Mouse (Mus musculus): Measurements from ENCODE around the gene Dnajb2. TPM values are rescaled to one million over a fixed set of nuclear protein-coding genes. Genes with fewer than 3 reads are reported as not detected.
A peak's percentile ranks its signal among the peaks of the same experiment; 100 is the strongest.

Dnajb2 gene
- total and polyA plus RNA-seq, 2 experiments from 2014 or later: 34.9 to 35.0 TPM

DNA sequence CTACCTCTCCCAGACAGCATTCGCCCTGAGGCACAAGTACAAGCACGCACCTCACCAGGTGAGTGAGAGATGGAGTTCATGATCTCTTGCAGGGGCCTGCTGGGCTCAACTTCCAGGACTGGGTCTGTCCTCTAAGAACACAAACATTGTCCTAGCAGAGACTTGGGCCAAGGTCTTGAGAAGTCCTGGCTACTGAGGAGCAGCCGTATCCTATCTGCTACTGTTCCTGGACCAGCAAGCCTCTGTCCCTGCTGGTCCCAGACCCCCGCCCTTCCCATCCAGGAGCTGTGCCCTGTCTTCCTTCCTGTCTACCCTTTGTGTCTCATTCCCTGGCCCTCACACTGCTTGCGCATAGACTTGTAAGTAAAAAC lies 57.1 kb downstream of the Dnajb2 start:
- DNase-seq (ENCODE audit: low spot score) (no peak), ATAC-seq (ENCODE audit: insufficient read depth, low read depth) (no peak)
- no peak overlapping the region for H3K9ac ChIP-seq (replicated peaks; ENCODE audit: low read depth, low read length)
- H3K4me2 ChIP-seq (ENCODE audit: low read depth, low read length): no peak overlapping the region
- no peaks in the 10 kb centered on the region for H3K36me3 ChIP-seq (replicated peaks; ENCODE audit: control insufficient read depth, insufficient read depth, low read length)
- H3K27ac ChIP-seq (ENCODE audit: low read depth): peak overlapping the region; percentile 40
- no peaks in the 10 kb centered on the region for H3K4me1 ChIP-seq (ENCODE audit: control insufficient read depth, insufficient read depth)
- TF ChIP-seq EP300 (IDR thresholded peaks at IDR 0.05; ENCODE audit: low read depth): no peak
- TF ChIP-seq CTCF (IDR thresholded peaks at IDR 0.05; ENCODE audit: low read depth): no peak
- no peak overlapping the region for H3K4me3 ChIP-seq (ENCODE audit: low read depth, low read length)
- H3K27me3 ChIP-seq (ENCODE audit: control insufficient read depth, insufficient read depth, low read length): no peaks in the 10 kb centered on the region
- H3K9me3 ChIP-seq (replicated peaks; ENCODE audit: control insufficient read depth, low read length): no peaks in the 10 kb centered on the region
- WGBS: 70% methylated on average over 5 of the region's 5 CpGs

DNA sequence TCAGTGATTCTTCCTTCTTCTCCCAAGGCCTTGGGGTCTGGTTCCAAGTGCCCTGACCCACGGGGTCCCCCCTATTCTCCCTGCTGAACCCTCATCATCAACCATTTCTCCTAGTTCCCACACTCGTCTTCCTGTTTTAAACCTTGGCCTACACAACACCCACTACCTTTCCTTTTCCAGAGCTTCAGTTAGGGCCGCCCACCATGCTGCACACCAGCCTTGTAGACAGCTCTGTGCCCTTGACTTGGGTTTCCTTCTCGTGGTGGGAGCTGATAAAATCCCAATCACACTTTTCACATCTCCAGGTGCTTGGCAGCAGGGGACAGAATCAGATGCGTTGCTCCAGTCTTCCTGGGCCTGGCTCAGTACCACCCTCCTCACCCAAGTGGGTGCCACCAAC lies 58.1 kb downstream of the Dnajb2 start:
- WGBS: 73% methylated on average over 5 of the region's 5 CpGs
- ATAC-seq (ENCODE audit: insufficient read depth, low read depth) (no peak), DNase-seq (ENCODE audit: low spot score) (no peak)
- H3K4me2 ChIP-seq (ENCODE audit: low read depth, low read length): no peak overlapping the region
- H3K9ac ChIP-seq (replicated peaks; ENCODE audit: low read depth, low read length): no peak overlapping the region
- no peaks in the 10 kb centered on the region for H3K36me3 ChIP-seq (replicated peaks; ENCODE audit: control insufficient read depth, insufficient read depth, low read length)
- H3K9me3 ChIP-seq (replicated peaks; ENCODE audit: control insufficient read depth, low read length): no peaks in the 10 kb centered on the region
- no peaks in the 10 kb centered on the region for H3K27me3 ChIP-seq (ENCODE audit: control insufficient read depth, insufficient read depth, low read length)
- TF ChIP-seq EP300 (IDR thresholded peaks at IDR 0.05; ENCODE audit: low read depth): no peak
- TF ChIP-seq CTCF (IDR thresholded peaks at IDR 0.05; ENCODE audit: low read depth): no peak
- H3K27ac ChIP-seq (ENCODE audit: low read depth): no peak overlapping the region
- no peaks in the 10 kb centered on the region for H3K4me1 ChIP-seq (ENCODE audit: control insufficient read depth, insufficient read depth)
- H3K4me3 ChIP-seq (ENCODE audit: low read depth, low read length): no peak overlapping the region

Small RNAs within 50 kb of the gene (microRNA-seq; reads per million reads assigned to microRNA genes)
- gene Gm27943: not detected

Other genes starting within 250 kb of the Dnajb2 start
- gene Nhej1, start 111.2 kb upstream of the Dnajb2 start, total RNA-seq (2014; rRNA removed; ENCODE audit: low replicate concordance): 1.2 and 8.4 TPM in 2 replicates
- 6.1 TPM in 2 replicates for gene Nhej1, start 111.2 kb upstream of the Dnajb2 start, polyA plus RNA-seq (2015; fragmentation: Nextera tagmentation; extraction: Ambion mirVana)
- gene Slc23a3, start 102.5 kb upstream of the Dnajb2 start, total RNA-seq (2014; rRNA removed; ENCODE audit: low replicate concordance): 0.73 and 4.0 TPM in 2 replicates
- 1.3 and 2.1 TPM in 2 replicates for gene Slc23a3, start 102.5 kb upstream of the Dnajb2 start, polyA plus RNA-seq (2015; fragmentation: Nextera tagmentation; extraction: Ambion mirVana)
- gene Cnppd1, start 93.7 kb upstream of the Dnajb2 start, total RNA-seq (2014; rRNA removed; ENCODE audit: low replicate concordance): 66.7 and 83.6 TPM in 2 replicates
- 30.2 and 31.2 TPM in 2 replicates for gene Cnppd1, start 93.7 kb upstream of the Dnajb2 start, polyA plus RNA-seq (2015; fragmentation: Nextera tagmentation; extraction: Ambion mirVana)
- 49.7 and 50.9 TPM in 2 replicates for gene Retreg2, start 93.6 kb upstream of the Dnajb2 start, total RNA-seq (2014; rRNA removed; ENCODE audit: low replicate concordance)
- 19.4 and 23.7 TPM in 2 replicates for gene Retreg2, start 93.6 kb upstream of the Dnajb2 start, polyA plus RNA-seq (2015; fragmentation: Nextera tagmentation; extraction: Ambion mirVana)
- 33.1 and 67.1 TPM in 2 replicates for gene Zfand2b, start 67.8 kb upstream of the Dnajb2 start, total RNA-seq (2014; rRNA removed; ENCODE audit: low replicate concordance)
- 26.1 and 28.7 TPM in 2 replicates for gene Zfand2b, start 67.8 kb upstream of the Dnajb2 start, polyA plus RNA-seq (2015; fragmentation: Nextera tagmentation; extraction: Ambion mirVana)
- 22.0 and 36.0 TPM in 2 replicates for gene Abcb6, start 56.0 kb upstream of the Dnajb2 start, total RNA-seq (2014; rRNA removed; ENCODE audit: low replicate concordance)
- 15.9 and 17.6 TPM in 2 replicates for gene Abcb6, start 56.0 kb upstream of the Dnajb2 start, polyA plus RNA-seq (2015; fragmentation: Nextera tagmentation; extraction: Ambion mirVana)
- 19.4 and 20.6 TPM in 2 replicates for gene Ankzf1, start 44.3 kb upstream of the Dnajb2 start, total RNA-seq (2014; rRNA removed; ENCODE audit: low replicate concordance)
- 11.6 and 14.5 TPM in 2 replicates for gene Ankzf1, start 44.3 kb upstream of the Dnajb2 start, polyA plus RNA-seq (2015; fragmentation: Nextera tagmentation; extraction: Ambion mirVana)
- 64.2 and 99.6 TPM in 2 replicates for gene Atg9a, start 44.2 kb upstream of the Dnajb2 start, total RNA-seq (2014; rRNA removed; ENCODE audit: low replicate concordance)
- 28.5 and 29.6 TPM in 2 replicates for gene Atg9a, start 44.2 kb upstream of the Dnajb2 start, polyA plus RNA-seq (2015; fragmentation: Nextera tagmentation; extraction: Ambion mirVana)
- 9.8 and 11.3 TPM in 2 replicates for gene Glb1l, start 25.6 kb upstream of the Dnajb2 start, total RNA-seq (2014; rRNA removed; ENCODE audit: low replicate concordance)
- gene Glb1l, start 25.6 kb upstream of the Dnajb2 start, polyA plus RNA-seq (2015; fragmentation: Nextera tagmentation; extraction: Ambion mirVana): 3.6 and 3.8 TPM in 2 replicates
- gene Stk16, start 25.6 kb upstream of the Dnajb2 start, total RNA-seq (2014; rRNA removed; ENCODE audit: low replicate concordance): 75.9 and 90.1 TPM in 2 replicates
- gene Stk16, start 25.6 kb upstream of the Dnajb2 start, polyA plus RNA-seq (2015; fragmentation: Nextera tagmentation; extraction: Ambion mirVana): 57.4 and 62.5 TPM in 2 replicates
- 179 and 227 TPM in 2 replicates for gene Tuba4a, start 16.5 kb upstream of the Dnajb2 start, total RNA-seq (2014; rRNA removed; ENCODE audit: low replicate concordance)
- gene Tuba4a, start 16.5 kb upstream of the Dnajb2 start, polyA plus RNA-seq (2015; fragmentation: Nextera tagmentation; extraction: Ambion mirVana): 114 and 142 TPM in 2 replicates
- not detected in 2 replicates for gene A630095N17Rik, start 4.3 kb upstream of the Dnajb2 start, total RNA-seq (2014; rRNA removed; ENCODE audit: low replicate concordance)
- not detected in 2 replicates for gene A630095N17Rik, start 4.3 kb upstream of the Dnajb2 start, polyA plus RNA-seq (2015; fragmentation: Nextera tagmentation; extraction: Ambion mirVana)
- 0.04 and 0.15 TPM in 2 replicates for gene Ptprn, start 28.1 kb downstream of the Dnajb2 start, total RNA-seq (2014; rRNA removed; ENCODE audit: low replicate concordance)
- gene Ptprn, start 28.1 kb downstream of the Dnajb2 start, polyA plus RNA-seq (2015; fragmentation: Nextera tagmentation; extraction: Ambion mirVana): 0.16 and 0.26 TPM in 2 replicates
- not detected in 2 replicates for gene Resp18, start 42.0 kb downstream of the Dnajb2 start, total RNA-seq (2014; rRNA removed; ENCODE audit: low replicate concordance)
- 0.48 TPM in 1 of 2 replicates, not detected in the other for gene Resp18, start 42.0 kb downstream of the Dnajb2 start, polyA plus RNA-seq (2015; fragmentation: Nextera tagmentation; extraction: Ambion mirVana)
- 202 and 236 TPM in 2 replicates for gene Dnpep, start 81.6 kb downstream of the Dnajb2 start, total RNA-seq (2014; rRNA removed; ENCODE audit: low replicate concordance)
- gene Dnpep, start 81.6 kb downstream of the Dnajb2 start, polyA plus RNA-seq (2015; fragmentation: Nextera tagmentation; extraction: Ambion mirVana): 147 TPM in 2 replicates
- 983 and 1,187 TPM in 2 replicates for gene Des, start 123.9 kb downstream of the Dnajb2 start, total RNA-seq (2014; rRNA removed; ENCODE audit: low replicate concordance)
- gene Des, start 123.9 kb downstream of the Dnajb2 start, polyA plus RNA-seq (2015; fragmentation: Nextera tagmentation; extraction: Ambion mirVana): 601 and 639 TPM in 2 replicates
- 95.0 and 105 TPM in 2 replicates for gene Speg, start 138.9 kb downstream of the Dnajb2 start, total RNA-seq (2014; rRNA removed; ENCODE audit: low replicate concordance)
- 26.8 and 30.2 TPM in 2 replicates for gene Speg, start 138.9 kb downstream of the Dnajb2 start, polyA plus RNA-seq (2015; fragmentation: Nextera tagmentation; extraction: Ambion mirVana)
- gene Gmppa, start 199.5 kb downstream of the Dnajb2 start, total RNA-seq (2014; rRNA removed; ENCODE audit: low replicate concordance): 74.7 and 85.2 TPM in 2 replicates
- gene Gmppa, start 199.5 kb downstream of the Dnajb2 start, polyA plus RNA-seq (2015; fragmentation: Nextera tagmentation; extraction: Ambion mirVana): 47.4 and 55.9 TPM in 2 replicates
- gene Asic4, start 214.0 kb downstream of the Dnajb2 start, total RNA-seq (2014; rRNA removed; ENCODE audit: low replicate concordance): not detected in 2 replicates
- gene Asic4, start 214.0 kb downstream of the Dnajb2 start, polyA plus RNA-seq (2015; fragmentation: Nextera tagmentation; extraction: Ambion mirVana): 0.04 and 0.07 TPM in 2 replicates
- 47.7 and 53.3 TPM in 2 replicates for gene Chpf, start 242.9 kb downstream of the Dnajb2 start, total RNA-seq (2014; rRNA removed; ENCODE audit: low replicate concordance)
- 19.1 and 19.3 TPM in 2 replicates for gene Chpf, start 242.9 kb downstream of the Dnajb2 start, polyA plus RNA-seq (2015; fragmentation: Nextera tagmentation; extraction: Ambion mirVana)
- not detected in 2 replicates for gene Tmem198, start 243.1 kb downstream of the Dnajb2 start, total RNA-seq (2014; rRNA removed; ENCODE audit: low replicate concordance)
- 0.61 and 0.81 TPM in 2 replicates for gene Tmem198, start 243.1 kb downstream of the Dnajb2 start, polyA plus RNA-seq (2015; fragmentation: Nextera tagmentation; extraction: Ambion mirVana)